Mouse (Mus musculus): ENCODE measurements around the gene Egln3. TPM values are rescaled to one million over a fixed set of nuclear protein-coding genes. Genes with fewer than 3 reads are reported as not detected.

Gene Egln3
- polyA plus RNA-seq, 1 experiment from 2014 or later: 13.0 TPM

GRCm38 (mm10) chr12:54202765-54203655 lies 650 bp downstream of the Egln3 start:
- TF ChIP-seq CTCF (IDR thresholded peaks at IDR 0.05): no peak
- DNase-seq (ENCODE audit: low read depth, low spot score) (no peak), ATAC-seq (peak; percentile 50)
- ChIA-PET POLR2A (interaction anchor here (1.0 to 1.2 kb wide), 2 partner anchors 12 to 137 kb away, joined by 3 read pairs; no protein-coding TSS in a partner anchor), CTCF (no interaction called here)
- in situ Hi-C loops (cut with MboI; ENCODE audit: low pct_unique_long_range_greater_than_20kb): loop anchor here (25.0 kb wide), 1 partner anchor 284 kb away; no protein-coding TSS in a partner anchor
- H3K27me3 ChIP-seq: no peaks in the 10 kb centered on the region

GRCm38 (mm10) chr12:54202276-54202675 lies 1.4 kb downstream of the Egln3 start:
- no peak for DNase-seq (ENCODE audit: low read depth, low spot score)
- ATAC-seq: no peak
- ChIA-PET POLR2A (interaction anchor here (1.0 kb wide), 1 partner anchor 137 kb away, joined by 3 read pairs; no protein-coding TSS in a partner anchor), CTCF (no interaction called here)
- no peak for TF ChIP-seq CTCF (IDR thresholded peaks at IDR 0.05)
- H3K27me3 ChIP-seq: no peaks in the 10 kb centered on the region
- in situ Hi-C loops (cut with MboI; ENCODE audit: low pct_unique_long_range_greater_than_20kb): loop anchor here (25.0 kb wide), 1 partner anchor 285 kb away; no protein-coding TSS in a partner anchor

DNA sequence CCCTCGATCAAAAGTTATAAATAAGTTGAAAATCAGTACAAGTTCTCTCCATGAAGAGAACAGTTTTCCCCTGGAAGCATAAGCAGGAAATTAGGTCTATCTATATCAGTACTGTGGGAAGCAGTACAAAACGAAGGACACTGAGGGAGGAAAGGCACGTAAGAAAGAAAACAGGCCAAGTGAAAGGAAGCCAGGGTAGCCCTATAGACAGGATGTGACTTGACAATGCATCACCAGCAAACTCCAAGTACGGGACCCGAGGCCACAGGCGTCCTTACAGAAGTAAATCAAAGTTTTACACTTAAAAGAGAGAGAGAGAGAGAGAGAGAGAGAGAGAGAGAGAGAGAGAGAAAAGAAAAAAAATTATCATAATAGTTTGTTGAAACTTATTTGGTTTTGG lies 2.8 kb downstream of the Egln3 start:
- ChIA-PET CTCF (interaction anchor here (1.0 kb wide), 1 partner anchor 112 kb away, joined by 3 read pairs; no protein-coding TSS in a partner anchor), POLR2A (no interaction called here)
- no peak for ATAC-seq
- in situ Hi-C loops (cut with MboI; ENCODE audit: low pct_unique_long_range_greater_than_20kb): loop anchor here (25.0 kb wide), 1 partner anchor 286 kb away; no protein-coding TSS in a partner anchor
- no peaks in the 10 kb centered on the region for H3K27me3 ChIP-seq
- no peak for DNase-seq (ENCODE audit: low read depth, low spot score)
- no peak for TF ChIP-seq CTCF (IDR thresholded peaks at IDR 0.05)

DNA sequence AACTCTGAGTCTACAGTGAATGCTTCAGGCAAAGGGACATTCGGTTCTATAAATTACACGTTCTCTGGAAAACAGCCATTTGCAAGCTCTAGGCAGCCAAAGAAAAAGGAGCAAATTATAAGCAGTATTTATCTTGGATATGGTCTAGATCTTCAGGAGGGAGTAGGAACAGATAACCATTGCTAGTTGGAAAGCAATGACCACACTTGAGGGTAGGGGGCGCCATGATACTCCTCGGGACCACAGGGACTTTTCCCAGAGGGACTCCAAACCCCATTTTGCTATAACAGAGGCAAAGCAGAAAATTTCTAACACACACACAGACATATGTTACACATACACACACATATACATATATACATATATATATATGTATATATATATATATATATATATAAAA lies 3.5 kb downstream of the Egln3 start:
- DNase-seq (ENCODE audit: low read depth, low spot score) (no peak), ATAC-seq (no peak)
- in situ Hi-C loops (cut with MboI; ENCODE audit: low pct_unique_long_range_greater_than_20kb): loop anchor here (25.0 kb wide), 1 partner anchor 287 kb away; no protein-coding TSS in a partner anchor
- CTCF ChIA-PET: no interaction called here
- POLR2A ChIA-PET: no interaction called here
- H3K27me3 ChIP-seq: no peaks in the 10 kb centered on the region
- peak; percentile 49 for TF ChIP-seq CTCF (IDR thresholded peaks at IDR 0.05)

GRCm38 (mm10) chr12:54198282-54198918 lies 5.3 kb downstream of the Egln3 start:
- ATAC-seq: no peak
- ChIA-PET POLR2A (no interaction called here), CTCF (no interaction called here)
- TF ChIP-seq CTCF (IDR thresholded peaks at IDR 0.05): no peak
- no peaks in the 10 kb centered on the region for H3K27me3 ChIP-seq
- in situ Hi-C loops (cut with MboI; ENCODE audit: low pct_unique_long_range_greater_than_20kb): no loop called here
- DNase-seq (ENCODE audit: low read depth, low spot score): no peak

DNA sequence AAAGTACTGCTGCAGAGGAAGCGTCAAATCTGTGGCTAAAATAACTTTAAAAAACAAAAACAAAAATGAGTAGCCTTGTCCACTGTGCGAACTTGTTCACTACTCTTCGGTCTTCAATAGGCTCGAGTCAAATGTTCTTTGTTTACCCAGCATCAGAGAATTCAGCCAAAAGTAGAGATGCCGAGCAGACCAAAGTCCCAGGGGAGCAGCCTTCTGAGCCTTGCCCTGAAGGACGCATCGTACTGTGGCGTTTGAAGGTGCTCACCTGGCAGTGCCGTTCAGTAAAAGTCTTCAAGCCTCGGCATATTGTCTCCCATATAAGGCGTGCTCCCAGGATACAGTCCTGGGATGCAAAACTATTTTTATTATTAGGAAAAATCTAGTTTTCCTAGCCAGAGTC lies 5.8 kb downstream of the Egln3 start:
- no peak for DNase-seq (ENCODE audit: low read depth, low spot score)
- H3K27me3 ChIP-seq: no peaks in the 10 kb centered on the region
- TF ChIP-seq CTCF (IDR thresholded peaks at IDR 0.05): no peak
- in situ Hi-C loops (cut with MboI; ENCODE audit: low pct_unique_long_range_greater_than_20kb): no loop called here
- POLR2A ChIA-PET: no interaction called here
- CTCF ChIA-PET: no interaction called here
- ATAC-seq: no peak

DNA sequence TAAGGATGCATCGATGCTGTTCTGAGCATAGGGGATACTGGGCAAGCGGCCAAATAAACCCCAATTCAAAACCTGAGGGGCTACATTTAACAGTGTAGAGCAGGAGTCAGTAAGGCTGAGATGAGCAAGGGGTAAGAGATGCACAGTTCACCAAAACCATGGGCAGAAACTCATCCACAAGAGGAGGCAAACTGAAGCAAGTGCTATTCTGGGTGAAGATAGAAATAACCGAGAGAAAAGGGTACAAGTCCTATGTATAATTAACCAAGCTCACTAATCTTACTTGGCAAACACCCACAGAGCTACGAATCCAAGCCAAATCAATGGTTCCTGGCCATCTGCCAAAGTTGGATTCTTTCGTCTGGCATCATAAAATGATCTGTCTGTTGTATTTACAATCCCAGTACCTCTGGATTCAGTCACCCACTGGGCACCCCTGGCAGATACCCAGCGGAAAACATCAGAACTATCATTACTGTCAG lies 6.3 kb downstream of the Egln3 start:
- no peak for TF ChIP-seq CTCF (IDR thresholded peaks at IDR 0.05)
- DNase-seq (ENCODE audit: low read depth, low spot score) (peak; percentile 62), ATAC-seq (no peak)
- ChIA-PET CTCF (no interaction called here), POLR2A (no interaction called here)
- H3K27me3 ChIP-seq: no peaks in the 10 kb centered on the region
- in situ Hi-C loops (cut with MboI; ENCODE audit: low pct_unique_long_range_greater_than_20kb): no loop called here

GRCm38 (mm10) chr12:54196881-54197280 lies 6.8 kb downstream of the Egln3 start:
- in situ Hi-C loops (cut with MboI; ENCODE audit: low pct_unique_long_range_greater_than_20kb): no loop called here
- no peak for ATAC-seq
- TF ChIP-seq CTCF (IDR thresholded peaks at IDR 0.05): no peak

DNA sequence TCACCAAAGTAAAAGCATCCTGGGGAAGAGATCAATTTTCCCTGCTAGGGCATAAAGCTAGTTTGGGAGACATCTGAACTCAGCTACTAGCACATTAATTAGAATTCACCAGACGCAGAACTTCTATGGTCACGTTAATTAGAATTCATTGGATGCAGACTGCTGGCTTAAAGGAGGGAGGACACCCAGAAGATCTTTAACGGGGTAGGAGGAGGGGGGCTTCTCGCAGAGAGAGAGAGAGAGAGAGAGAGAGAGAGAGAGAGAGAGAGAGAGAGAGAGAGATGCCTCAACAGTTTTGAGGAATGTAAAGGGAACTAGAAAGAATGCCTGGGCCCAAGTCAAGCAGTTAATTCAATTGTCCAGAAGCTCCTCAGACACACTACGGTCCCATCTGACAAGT lies 9.5 kb downstream of the Egln3 start:
- in situ Hi-C loops (cut with MboI; ENCODE audit: low pct_unique_long_range_greater_than_20kb): no loop called here
- ChIA-PET CTCF (interaction anchor here (0.7 kb wide), 1 partner anchor 151 kb away, joined by 3 read pairs; no protein-coding TSS in a partner anchor), POLR2A (interaction anchor here (0.9 kb wide), 1 partner anchor 142 kb away, joined by 4 read pairs; no protein-coding TSS in a partner anchor)
- H3K27me3 ChIP-seq: no peaks in the 10 kb centered on the region
- DNase-seq (ENCODE audit: low read depth, low spot score): no peak
- no peak for TF ChIP-seq CTCF (IDR thresholded peaks at IDR 0.05)
- no peak for ATAC-seq

More at GRCm38 (mm10) chr12:54196881-54197280, 6.8 kb downstream of the Egln3 start:
- no peaks in the 10 kb centered on the region for H3K27me3 ChIP-seq
- ChIA-PET CTCF (no interaction called here), POLR2A (no interaction called here)
- no peak for DNase-seq (ENCODE audit: low read depth, low spot score)

DNA sequence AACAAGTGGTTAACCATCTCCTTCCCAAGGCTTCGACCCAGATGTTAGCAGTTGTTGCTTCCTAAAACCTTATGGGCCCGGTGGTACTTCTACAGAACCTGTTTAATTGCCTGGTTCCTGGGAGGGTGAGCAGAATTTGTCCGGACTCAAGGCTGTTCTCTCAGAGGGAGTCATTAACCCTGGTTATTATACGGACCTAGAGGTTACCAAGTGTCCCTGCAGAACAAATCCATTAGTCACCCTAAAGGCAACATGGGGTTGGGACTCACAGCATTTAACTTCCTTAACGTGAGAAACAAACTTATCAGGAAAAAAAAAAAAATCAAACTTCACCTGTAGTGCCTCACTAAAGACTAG lies 11.4 kb downstream of the Egln3 start:
- CTCF ChIA-PET: no interaction called here
- POLR2A ChIA-PET: no interaction called here
- in situ Hi-C loops (cut with MboI; ENCODE audit: low pct_unique_long_range_greater_than_20kb): no loop called here
- H3K27me3 ChIP-seq: no peaks in the 10 kb centered on the region
- no peak for TF ChIP-seq CTCF (IDR thresholded peaks at IDR 0.05)
- DNase-seq (ENCODE audit: low read depth, low spot score) (no peak), ATAC-seq (no peak)

Data from Patski (cell line).